Mouse (Mus musculus) heart, embryonic 16.5 days (tissue): Measurements from ENCODE around the gene Lamp2. TPM values are rescaled to one million over a fixed set of nuclear protein-coding genes. Genes with fewer than 3 reads are reported as not detected.

Experiments used
- ATAC-seq: fragments of 200-750 bp; cut with Nextera tagmentation; replicated peaks from 2 replicates; pipeline ENCODE4 v1.8.0; 2017; ENCODE audit warnings: moderate number of reproducible peaks; ENCODE audit not compliant: insufficient read depth, low FRiP score; ENCODE audit errors: extremely low read depth
- H3K27ac ChIP-seq: fragments of 300-500 bp; sonication (generic); 2 replicates; pipeline ENCODE4 v1.5.1; 2014; ENCODE audit warnings: mild to moderate bottlenecking, low read length, control low read depth, moderate library complexity
- H3K27me3 ChIP-seq: fragments of 300-500 bp; sonication (generic); 2 replicates; pipeline ENCODE4 v1.6.1; 2014; ENCODE audit warnings: low read length, mixed read lengths; ENCODE audit not compliant: control insufficient read depth, insufficient read depth
- H3K36me3 ChIP-seq: fragments of 300-500 bp; sonication (generic); 2 replicates; pipeline ENCODE4 v1.6.1; 2014; ENCODE audit not compliant: control insufficient read depth, insufficient read depth
- H3K4me1 ChIP-seq: fragments of 300-500 bp; sonication (generic); 2 replicates; pipeline ENCODE4 v1.6.1; 2014; ENCODE audit warnings: low read length, mixed read lengths; ENCODE audit not compliant: control insufficient read depth, insufficient read depth
- H3K4me2 ChIP-seq: fragments of 300-500 bp; sonication (generic); 2 replicates; pipeline ENCODE4 v1.6.1; 2014; ENCODE audit warnings: low read depth, mild to moderate bottlenecking, control low read depth, low read length
- H3K4me3 ChIP-seq: fragments of 300-500 bp; sonication (generic); 2 replicates; pipeline ENCODE4 v1.5.1; 2014; ENCODE audit warnings: mild to moderate bottlenecking, control low read depth, low read length
- H3K9ac ChIP-seq: fragments of 300-500 bp; sonication (generic); 2 replicates; pipeline ENCODE4 v1.6.1; 2014; ENCODE audit warnings: low read length, control low read depth
- H3K9me3 ChIP-seq: fragments of 300-500 bp; sonication (generic); replicated peaks from 2 replicates; pipeline ENCODE4 v1.6.1; 2016; ENCODE audit warnings: low read length; ENCODE audit not compliant: control insufficient read depth
- WGBS: fragments of 180-500 bp; shearing (Covaris S2); extraction: QIAGEN DNeasy Blood & Tissue Kit; methylation state at CpG from one replicate; pipeline ENCODE4 v1.1.7; 2014; 5-methylcytosine and 5-hydroxymethylcytosine counted together
- polyA plus RNA-seq: library from polyadenylated mRNA; unstranded; fragments of >200 nt; fragmentation: Nextera tagmentation; extraction: Ambion mirVana; gene quantifications from 2 replicates; pipeline ENCODE4 v1.2.1, GENCODE M21; 2015

Gene Lamp2
- polyA plus RNA-seq, 1 experiment from 2014 or later, result 161 TPM

GRCm38 (mm10) chrX:38462101-38462500, 5.8 kb upstream of the Lamp2 start:
- Histone ChIP-seq H3K9me3 (no peaks in the 10 kb centered on the region), H3K4me2 (no peak overlapping the region), H3K9ac (no peak overlapping the region), H3K4me1 (no peaks in the 10 kb centered on the region), H3K4me3 (no peak overlapping the region), H3K36me3 (no peaks in the 10 kb centered on the region), H3K27ac (no peak overlapping the region), H3K27me3 (no peaks in the 10 kb centered on the region)
- WGBS, result 85% methylated on average over 5 of the region's 5 CpGs
- ATAC-seq, result no peak

- 51% methylated on average over 3 of the region's 3 CpGs for WGBS
- no peak for ATAC-seq
- H3K27me3 ChIP-seq, result no peaks in the 10 kb centered on the region
- H3K4me3 ChIP-seq, result no peak overlapping the region
- H3K4me2 ChIP-seq, result no peak overlapping the region
- no peaks in the 10 kb centered on the region for H3K4me1 ChIP-seq
- H3K36me3 ChIP-seq, result no peaks in the 10 kb centered on the region
- H3K9ac ChIP-seq, result no peak overlapping the region
- H3K27ac ChIP-seq, result peak overlapping the region; percentile 55
- no peaks in the 10 kb centered on the region for H3K9me3 ChIP-seq
Measured at GRCm38 (mm10) chrX:38460887-38461286, 4.6 kb upstream of the Lamp2 start.

- no peak overlapping the region for H3K4me3 ChIP-seq
- no peak overlapping the region for H3K9ac ChIP-seq
- H3K27me3 ChIP-seq, result no peaks in the 10 kb centered on the region
- ATAC-seq, result no peak
- no peaks in the 10 kb centered on the region; the same call in 1 of the 2 replicates for H3K4me1 ChIP-seq
- 83% methylated on average over 8 of the region's 8 CpGs for WGBS
- no peaks in the 10 kb centered on the region for H3K9me3 ChIP-seq
- no peak overlapping the region for H3K4me2 ChIP-seq
- H3K27ac ChIP-seq, result no peak overlapping the region
- no peaks in the 10 kb centered on the region for H3K36me3 ChIP-seq
Measured at GRCm38 (mm10) chrX:38459076-38459475, 2.8 kb upstream of the Lamp2 start.

- 26% methylated on average over 3 of the region's 3 CpGs for WGBS
- Histone ChIP-seq H3K9ac (no peak overlapping the region), H3K36me3 (no peaks in the 10 kb centered on the region; the same call in 1 of the 2 replicates), H3K4me1 (no peaks in the 10 kb centered on the region; the same call in 1 of the 2 replicates), H3K27ac (no peak overlapping the region), H3K27me3 (no peaks in the 10 kb centered on the region), H3K9me3 (no peaks in the 10 kb centered on the region), H3K4me2 (no peak overlapping the region), H3K4me3 (no peak overlapping the region)
- ATAC-seq, result no peak
Measured at GRCm38 (mm10) chrX:38456635-38457006, 367 bp upstream of the Lamp2 start.

- Histone ChIP-seq H3K4me3 (peak overlapping the region; percentile 68), H3K9me3 (no peaks in the 10 kb centered on the region), H3K4me2 (peak overlapping the region; percentile 64), H3K27ac (peak overlapping the region; percentile 88), H3K4me1 (peaks cover 2% of the 10 kb centered on the region; the same call in 1 of the 2 replicates), H3K36me3 (no peaks in the 10 kb centered on the region; the same call in 1 of the 2 replicates), H3K27me3 (no peaks in the 10 kb centered on the region), H3K9ac (peak overlapping the region; percentile 75)
- 10% methylated on average over 7 of the region's 7 CpGs for WGBS
- ATAC-seq, result peak; percentile 26; the same call in 1 of the 2 replicates
Measured at GRCm38 (mm10) chrX:38455474-38455873, 780 bp downstream of the Lamp2 start.

- ATAC-seq, result no peak
- 22% methylated on average over 2 of the region's 2 CpGs for WGBS
- Histone ChIP-seq H3K27me3 (no peaks in the 10 kb centered on the region), H3K36me3 (peaks cover 4% of the 10 kb centered on the region), H3K4me3 (peak overlapping the region; percentile 68), H3K4me1 (peaks cover 2% of the 10 kb centered on the region; the same call in 1 of the 2 replicates), H3K4me2 (peak overlapping the region; percentile 64), H3K9ac (peak overlapping the region; percentile 75), H3K27ac (no peak overlapping the region), H3K9me3 (no peaks in the 10 kb centered on the region; the same call in 1 of the 2 replicates)
Measured at GRCm38 (mm10) chrX:38454900-38455299, 1.4 kb downstream of the Lamp2 start.

- H3K4me1 ChIP-seq, result peaks cover 2% of the 10 kb centered on the region; the same call in 1 of the 2 replicates
- H3K9ac ChIP-seq, result no peak overlapping the region
- no peak overlapping the region for H3K4me2 ChIP-seq
- ATAC-seq, result no peak
- H3K27me3 ChIP-seq, result no peaks in the 10 kb centered on the region
- no peaks in the 10 kb centered on the region; the same call in 1 of the 2 replicates for H3K9me3 ChIP-seq
- H3K36me3 ChIP-seq, result peaks cover 11% of the 10 kb centered on the region
- H3K27ac ChIP-seq, result no peak overlapping the region
- no peak overlapping the region for H3K4me3 ChIP-seq
- WGBS, result 77% methylated on average over 5 of the region's 5 CpGs
Measured at GRCm38 (mm10) chrX:38453924-38454323, 2.3 kb downstream of the Lamp2 start.

GRCm38 (mm10) chrX:38450476-38450875, 5.8 kb downstream of the Lamp2 start:
- WGBS, result 57% methylated on average over 6 of the region's 6 CpGs
- Histone ChIP-seq H3K36me3 (peaks cover 11% of the 10 kb centered on the region), H3K9me3 (no peaks in the 10 kb centered on the region; the same call in 1 of the 2 replicates), H3K27ac (no peak overlapping the region), H3K27me3 (no peaks in the 10 kb centered on the region), H3K4me1 (peaks cover 2% of the 10 kb centered on the region; the same call in 1 of the 2 replicates), H3K4me2 (no peak overlapping the region), H3K9ac (no peak overlapping the region), H3K4me3 (no peak overlapping the region)
- no peak; the same call in 1 of the 2 replicates for ATAC-seq

- H3K36me3 ChIP-seq, result peaks cover 15% of the 10 kb centered on the region
- no peak for ATAC-seq
- H3K4me1 ChIP-seq, result 0 out of 2 replicates have a peak, but pooled peaks cover 1% of the 10 kb centered on the region
- H3K4me3 ChIP-seq, result no peak overlapping the region
- no peak overlapping the region for H3K4me2 ChIP-seq
- WGBS, result 68% methylated on average over 1 of the region's 1 CpGs
- no peaks in the 10 kb centered on the region; the same call in 1 of the 2 replicates for H3K9me3 ChIP-seq
- H3K9ac ChIP-seq, result no peak overlapping the region
- H3K27me3 ChIP-seq, result no peaks in the 10 kb centered on the region
- no peak overlapping the region for H3K27ac ChIP-seq
Measured at GRCm38 (mm10) chrX:38445705-38446104, 10.5 kb downstream of the Lamp2 start.
